Mouse (Mus musculus) olfactory bulb, adult 2 months (tissue): ENCODE results near the gene Apbb2.

Experiments
- CTCF ChIP-seq: fragments of 200-500 bp; IDR thresholded peaks from 2 replicates; pipeline ENCODE4 v1.5.1; 2012; ENCODE audit warnings: low read depth, mild to moderate bottlenecking, low read length, moderate library complexity; ENCODE audit not compliant: insufficient read depth
- POLR2A ChIP-seq: fragments of 200-500 bp; IDR thresholded peaks from 2 replicates; pipeline ENCODE4 v1.6.1; 2012; ENCODE audit warnings: mild to moderate bottlenecking, low read depth, low read length, moderate library complexity; ENCODE audit not compliant: insufficient read depth

- TF ChIP-seq CTCF: no peak
- TF ChIP-seq POLR2A: no peak
Measured at GRCm38 (mm10) chr5:66475824-66476223, 142.8 kb downstream of the Apbb2 start.
